Mouse (Mus musculus) erythroblast, adult 5-6 weeks (primary cell): Measurements from ENCODE around the gene Soga1. TPM values are rescaled to one million over a fixed set of nuclear protein-coding genes. Genes with fewer than 3 reads are reported as not detected.

Experiments used
- total RNA-seq, 2 experiments: library from RNA; stranded (forward) in 1 of 2; stranded (reverse) in 1 of 2; fragments of 150-400 nt in 1 of 2; fragments of 200-764, 138-1000 nt in 1 of 2; gene quantifications; 2 replicates each; pipeline versions ENCODE4 v1.2.3 to v1.2.4; 2015 to 2017; ENCODE audit warnings: low replicate concordance in 2 of 2

Gene Soga1
- total RNA-seq, 2 experiments from 2014 or later: 1.1 to 1.3 TPM

Other genes starting within 250 kb of the Soga1 start
- gene Tgif2, start 239.2 kb downstream of the Soga1 start, total RNA-seq (2015; ENCODE audit: low replicate concordance): 0.77 and 2.3 TPM in 2 replicates
- 2.8 and 2.9 TPM in 2 replicates for gene Tgif2, start 239.2 kb downstream of the Soga1 start, total RNA-seq (2017; ENCODE audit: low replicate concordance)
- gene 4930518I15Rik, start 221.3 kb downstream of the Soga1 start, total RNA-seq (2015; ENCODE audit: low replicate concordance): not detected in 2 replicates
- 3.3 and 4.6 TPM in 2 replicates for gene 4930518I15Rik, start 221.3 kb downstream of the Soga1 start, total RNA-seq (2017; ENCODE audit: low replicate concordance)
- gene Rab5if, start 216.1 kb downstream of the Soga1 start, total RNA-seq (2015; ENCODE audit: low replicate concordance): 74.6 and 109 TPM in 2 replicates
- 42.8 and 46.2 TPM in 2 replicates for gene Rab5if, start 216.1 kb downstream of the Soga1 start, total RNA-seq (2017; ENCODE audit: low replicate concordance)
- 1.5 and 1.7 TPM in 2 replicates for gene Sla2, start 192.1 kb downstream of the Soga1 start, total RNA-seq (2015; ENCODE audit: low replicate concordance)
- gene Sla2, start 192.1 kb downstream of the Soga1 start, total RNA-seq (2017; ENCODE audit: low replicate concordance): 0.28 TPM in 1 of 2 replicates, not detected in the other
- gene Ndrg3, start 87.2 kb downstream of the Soga1 start, total RNA-seq (2015; ENCODE audit: low replicate concordance): 15.3 and 15.6 TPM in 2 replicates
- gene Ndrg3, start 87.2 kb downstream of the Soga1 start, total RNA-seq (2017; ENCODE audit: low replicate concordance): 9.2 and 10.3 TPM in 2 replicates
- gene Dsn1, start 72.1 kb downstream of the Soga1 start, total RNA-seq (2015; ENCODE audit: low replicate concordance): 12.3 and 14.8 TPM in 2 replicates
- gene Dsn1, start 72.1 kb downstream of the Soga1 start, total RNA-seq (2017; ENCODE audit: low replicate concordance): 21.2 TPM in 2 replicates
- not detected in 2 replicates for gene Tldc2, start 7.8 kb upstream of the Soga1 start, total RNA-seq (2015; ENCODE audit: low replicate concordance)
- not detected in 2 replicates for gene Tldc2, start 7.8 kb upstream of the Soga1 start, total RNA-seq (2017; ENCODE audit: low replicate concordance)
- 69.9 and 105 TPM in 2 replicates for gene Samhd1, start 56.0 kb upstream of the Soga1 start, total RNA-seq (2015; ENCODE audit: low replicate concordance)
- 81.6 and 89.4 TPM in 2 replicates for gene Samhd1, start 56.0 kb upstream of the Soga1 start, total RNA-seq (2017; ENCODE audit: low replicate concordance)
- 31.5 and 34.9 TPM in 2 replicates for gene Rbl1, start 125.3 kb upstream of the Soga1 start, total RNA-seq (2015; ENCODE audit: low replicate concordance)
- 40.8 and 48.4 TPM in 2 replicates for gene Rbl1, start 125.3 kb upstream of the Soga1 start, total RNA-seq (2017; ENCODE audit: low replicate concordance)
- gene Rpn2, start 199.8 kb upstream of the Soga1 start, total RNA-seq (2015; ENCODE audit: low replicate concordance): 55.4 and 67.8 TPM in 2 replicates
- 51.6 and 53.3 TPM in 2 replicates for gene Rpn2, start 199.8 kb upstream of the Soga1 start, total RNA-seq (2017; ENCODE audit: low replicate concordance)
- gene Mroh8, start 200.3 kb upstream of the Soga1 start, total RNA-seq (2015; ENCODE audit: low replicate concordance): not detected in 2 replicates
- gene Mroh8, start 200.3 kb upstream of the Soga1 start, total RNA-seq (2017; ENCODE audit: low replicate concordance): not detected in 2 replicates